Mouse (Mus musculus) olfactory bulb, adult 2 months (tissue): Measurements from ENCODE around the gene Glycam1. TPM values are rescaled to one million over a fixed set of nuclear protein-coding genes. Genes with fewer than 3 reads are reported as not detected.
"Not testable (repeated sequence)": the region's sequence is repeated elsewhere in the genome, so short reads cannot be mapped to it uniquely, and the experiment has no call there.

Source experiments
- H3K27ac ChIP-seq: fragments of 200-500 bp; 2 replicates; pipeline ENCODE4 v1.5.1; 2012; ENCODE audit warnings: low read depth, low read length; ENCODE audit not compliant: insufficient read depth
- H3K4me1 ChIP-seq: fragments of 200-500 bp; 2 replicates; pipeline ENCODE4 v1.6.1; 2012; ENCODE audit warnings: low read length; ENCODE audit not compliant: control insufficient read depth, insufficient read depth
- H3K4me3 ChIP-seq: fragments of 200-500 bp; 2 replicates; pipeline ENCODE4 v1.5.1; 2012; ENCODE audit warnings: mild to moderate bottlenecking, low read depth, low read length, moderate library complexity; ENCODE audit not compliant: insufficient read depth
- CTCF ChIP-seq: fragments of 200-500 bp; IDR thresholded peaks from 2 replicates; pipeline ENCODE4 v1.5.1; 2012; ENCODE audit warnings: low read depth, mild to moderate bottlenecking, low read length, moderate library complexity; ENCODE audit not compliant: insufficient read depth
- POLR2A ChIP-seq: fragments of 200-500 bp; IDR thresholded peaks from 2 replicates; pipeline ENCODE4 v1.6.1; 2012; ENCODE audit warnings: mild to moderate bottlenecking, low read depth, low read length, moderate library complexity; ENCODE audit not compliant: insufficient read depth
- WGBS: fragments of 180-500 bp; shearing (Covaris S2); methylation state at CpG from one replicate; pipeline ENCODE4 v1.1.7; 2018; 5-methylcytosine and 5-hydroxymethylcytosine counted together
- polyA plus RNA-seq: library from polyadenylated mRNA; stranded (reverse); fragments of >200 nt; gene quantifications from 2 replicates; pipeline ENCODE4 v1.2.4, GENCODE M21; 2012; ENCODE audit warnings: low replicate concordance; ENCODE audit not compliant: missing spikeins, insufficient read depth, insufficient read length

Glycam1 gene
- polyA plus RNA-seq: not detected in 2 replicates

DNA sequence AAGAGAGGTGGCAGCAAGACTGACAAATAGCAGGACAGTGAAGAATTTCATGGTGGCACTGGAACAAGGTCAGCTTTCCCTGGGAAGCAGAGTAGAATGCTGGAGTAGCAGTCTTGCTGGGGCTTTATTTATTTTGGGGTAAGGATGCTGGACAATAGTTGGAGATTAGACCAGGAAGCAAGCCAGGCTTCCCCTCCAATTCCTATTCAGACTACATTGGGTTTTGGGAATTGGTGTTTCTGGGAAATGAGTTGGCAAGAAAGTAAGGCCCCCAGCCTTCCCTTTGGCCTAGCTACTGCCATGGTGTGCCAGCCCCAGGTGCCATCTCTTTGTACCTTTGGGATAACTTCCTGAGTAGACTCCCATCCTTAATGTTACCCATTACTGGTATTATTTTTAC is at the start of gene Glycam1:
TSS of gene Glycam1 (minus strand) at position 101 of the 400 bp plus-strand sequence.
- TF ChIP-seq POLR2A: no peak
- TF ChIP-seq CTCF: no peak
- no peak within 1 kb of the TSS for H3K4me3 ChIP-seq
- no peak within 1 kb of the TSS for H3K27ac ChIP-seq
- no peaks in the 10 kb centered on the region for H3K4me1 ChIP-seq

DNA sequence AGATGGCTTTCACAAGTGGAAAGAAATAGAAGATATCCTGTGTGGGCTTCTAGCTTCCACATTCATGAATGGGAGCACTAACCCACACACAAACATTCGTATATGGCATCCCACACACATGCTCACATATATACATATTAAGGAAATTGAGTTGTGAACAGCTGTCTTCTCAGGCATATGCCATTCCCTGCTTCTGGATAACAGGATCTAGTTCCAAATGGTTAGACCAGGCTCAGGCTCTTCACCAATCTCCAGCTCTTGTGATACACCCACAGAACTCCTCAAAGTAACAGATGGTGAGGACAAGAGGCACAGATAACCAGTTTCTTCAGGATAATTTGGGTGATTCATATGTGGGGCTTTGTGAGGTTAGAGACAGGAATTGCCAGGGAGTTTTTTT is 39.6 kb upstream of the Glycam1 start:
- H3K27ac ChIP-seq: no peak overlapping the region
- 77% methylated on average over 1 of the region's 1 CpGs for WGBS
- TF ChIP-seq POLR2A (no peak), CTCF (no peak)
- no peak overlapping the region for H3K4me3 ChIP-seq
- no peaks in the 10 kb centered on the region for H3K4me1 ChIP-seq

DNA sequence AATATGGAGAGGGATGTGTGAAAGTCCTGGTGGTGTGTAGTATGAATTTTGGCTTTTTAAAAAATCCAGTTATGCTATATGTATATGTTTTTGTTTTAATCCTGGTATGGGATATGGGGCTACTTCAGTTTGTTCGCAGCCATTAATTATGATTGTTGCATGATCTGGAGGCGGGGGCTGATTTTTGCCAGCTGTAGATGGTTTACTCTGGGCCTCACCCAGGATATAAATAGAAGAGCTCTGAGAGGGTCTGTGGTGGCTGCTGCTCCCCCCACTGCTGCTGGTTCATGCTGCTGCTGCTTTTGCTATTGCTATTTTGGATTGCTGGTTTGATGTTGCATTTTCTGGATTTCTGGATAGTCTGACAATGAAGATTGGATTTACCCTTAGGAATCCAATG is 25.9 kb upstream of the Glycam1 start:
- H3K4me3 ChIP-seq: no peak overlapping the region
- no peak overlapping the region for H3K27ac ChIP-seq
- H3K4me1 ChIP-seq: no peaks in the 10 kb centered on the region
- no peak for TF ChIP-seq POLR2A
- no peak for TF ChIP-seq CTCF
- 58% methylated on average over 2 of the region's 2 CpGs for WGBS

- H3K4me3 ChIP-seq, H3K4me1 ChIP-seq, H3K27ac ChIP-seq: not testable (repeated sequence)
- WGBS: 96% methylated on average over 4 of the region's 4 CpGs
Measured at GRCm38 (mm10) chr15:103587752-103588151, 22.9 kb upstream of the Glycam1 start.

- no peak for TF ChIP-seq CTCF
- no peak for TF ChIP-seq POLR2A
- whole genome bisulfite sequencing: 86% methylated on average over 2 of the region's 2 CpGs
- Histone ChIP-seq H3K27ac (no peak overlapping the region), H3K4me3 (no peak overlapping the region), H3K4me1 (no peaks in the 10 kb centered on the region)
Measured at GRCm38 (mm10) chr15:103585876-103586275, 21.0 kb upstream of the Glycam1 start.

- H3K27ac ChIP-seq: no peak overlapping the region
- TF ChIP-seq POLR2A (no peak), CTCF (no peak)
- no peak overlapping the region for H3K4me3 ChIP-seq
- no peaks in the 10 kb centered on the region for H3K4me1 ChIP-seq
- 51% methylated on average over 3 of the region's 3 CpGs for WGBS
Measured at GRCm38 (mm10) chr15:103552096-103552690, 12.7 kb downstream of the Glycam1 start.

DNA sequence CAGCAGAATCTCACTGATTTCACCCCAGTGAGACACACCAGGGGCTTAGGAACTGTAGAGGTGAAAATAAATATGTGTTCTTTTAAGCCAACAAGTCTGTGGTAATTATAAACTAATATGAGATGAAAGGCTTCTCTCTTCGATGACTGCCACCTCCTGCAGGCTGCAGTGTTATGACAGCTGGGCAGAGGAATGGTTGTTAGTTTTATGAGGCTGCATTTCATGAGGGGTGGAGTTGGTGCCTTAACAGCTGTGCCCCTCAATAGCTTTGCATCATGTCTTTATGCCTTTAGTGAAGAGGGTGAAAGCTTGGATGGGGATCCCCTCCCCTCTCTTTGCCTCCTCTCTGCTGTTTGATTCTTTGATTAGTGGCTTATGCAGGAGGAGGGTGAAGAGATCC is 13.8 kb downstream of the Glycam1 start:
- no peak overlapping the region for H3K27ac ChIP-seq
- TF ChIP-seq CTCF (no peak), POLR2A (no peak)
- no peaks in the 10 kb centered on the region for H3K4me1 ChIP-seq
- WGBS: 24% methylated on average over 1 of the region's 1 CpGs
- no peak overlapping the region for H3K4me3 ChIP-seq

GRCm38 (mm10) chr15:103549475-103549874 is 15.4 kb downstream of the Glycam1 start:
- Histone ChIP-seq H3K27ac (no peak overlapping the region), H3K4me1 (no peaks in the 10 kb centered on the region), H3K4me3 (no peak overlapping the region)
- 94% methylated on average over 1 of the region's 1 CpGs for WGBS
- TF ChIP-seq POLR2A (no peak), CTCF (no peak)

GRCm38 (mm10) chr15:103547983-103548382 is 16.9 kb downstream of the Glycam1 start:
- WGBS: 91% methylated on average over 3 of the region's 3 CpGs

GRCm38 (mm10) chr15:103542526-103542925 is 22.4 kb downstream of the Glycam1 start:
- no peak overlapping the region for H3K4me3 ChIP-seq

More at GRCm38 (mm10) chr15:103547983-103548382, 16.9 kb downstream of the Glycam1 start:
- TF ChIP-seq CTCF: no peak
- TF ChIP-seq POLR2A: no peak
- Histone ChIP-seq H3K4me1 (no peaks in the 10 kb centered on the region), H3K4me3 (no peak overlapping the region), H3K27ac (no peak overlapping the region)

More at GRCm38 (mm10) chr15:103542526-103542925, 22.4 kb downstream of the Glycam1 start:
- TF ChIP-seq POLR2A (no peak), CTCF (no peak)
- Histone ChIP-seq H3K4me1 (peaks cover 2% of the 10 kb centered on the region; the same call in 1 of the 2 replicates), H3K27ac (no peak overlapping the region)
